Mouse (Mus musculus): ENCODE results near the gene 1700001J03Rik. TPM values are rescaled to one million over a fixed set of nuclear protein-coding genes. Genes with fewer than 3 reads are reported as not detected.

The 1700001J03Rik gene
- polyA plus RNA-seq, 1 experiment = not detected

DNA sequence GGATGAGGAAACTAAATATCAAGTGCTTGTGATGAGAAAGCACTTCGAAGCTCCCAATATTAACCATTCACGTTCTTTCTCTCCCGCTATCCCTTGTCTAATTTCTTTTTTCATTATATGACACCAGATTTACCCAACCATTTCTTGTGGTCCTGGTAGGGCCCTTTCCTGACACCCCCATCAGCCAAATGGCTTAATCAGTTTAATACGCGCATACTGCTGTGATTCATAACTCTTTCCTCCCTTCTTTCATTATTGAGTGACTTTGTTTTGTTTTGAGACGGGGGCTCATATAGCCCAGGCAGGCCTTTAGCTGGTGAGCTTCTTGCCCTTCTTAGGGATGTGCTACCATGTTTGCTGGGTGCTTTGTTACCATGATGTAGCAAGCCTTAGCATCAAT, 36.6 kb upstream of the 1700001J03Rik start:
- TF ChIP-seq TAL1 (IDR thresholded peaks at IDR 0.05; ENCODE audit: low read length) = no peak
- TF ChIP-seq GATA1 (IDR thresholded peaks at IDR 0.05; ENCODE audit: low read length) = no peak
- peaks cover 30% of the 10 kb centered on the region for H3K36me3 ChIP-seq (ENCODE audit: control insufficient read depth)
- peaks cover 29% of the 10 kb centered on the region for H3K4me1 ChIP-seq (ENCODE audit: control insufficient read depth)
- peak overlapping the region; percentile 94 for H3K4me3 ChIP-seq (replicated peaks)
- H3K9me3 ChIP-seq (ENCODE audit: control insufficient read depth, low read length) = no peaks in the 10 kb centered on the region
- H3K27me3 ChIP-seq (ENCODE audit: control insufficient read depth) = no peaks in the 10 kb centered on the region

DNA sequence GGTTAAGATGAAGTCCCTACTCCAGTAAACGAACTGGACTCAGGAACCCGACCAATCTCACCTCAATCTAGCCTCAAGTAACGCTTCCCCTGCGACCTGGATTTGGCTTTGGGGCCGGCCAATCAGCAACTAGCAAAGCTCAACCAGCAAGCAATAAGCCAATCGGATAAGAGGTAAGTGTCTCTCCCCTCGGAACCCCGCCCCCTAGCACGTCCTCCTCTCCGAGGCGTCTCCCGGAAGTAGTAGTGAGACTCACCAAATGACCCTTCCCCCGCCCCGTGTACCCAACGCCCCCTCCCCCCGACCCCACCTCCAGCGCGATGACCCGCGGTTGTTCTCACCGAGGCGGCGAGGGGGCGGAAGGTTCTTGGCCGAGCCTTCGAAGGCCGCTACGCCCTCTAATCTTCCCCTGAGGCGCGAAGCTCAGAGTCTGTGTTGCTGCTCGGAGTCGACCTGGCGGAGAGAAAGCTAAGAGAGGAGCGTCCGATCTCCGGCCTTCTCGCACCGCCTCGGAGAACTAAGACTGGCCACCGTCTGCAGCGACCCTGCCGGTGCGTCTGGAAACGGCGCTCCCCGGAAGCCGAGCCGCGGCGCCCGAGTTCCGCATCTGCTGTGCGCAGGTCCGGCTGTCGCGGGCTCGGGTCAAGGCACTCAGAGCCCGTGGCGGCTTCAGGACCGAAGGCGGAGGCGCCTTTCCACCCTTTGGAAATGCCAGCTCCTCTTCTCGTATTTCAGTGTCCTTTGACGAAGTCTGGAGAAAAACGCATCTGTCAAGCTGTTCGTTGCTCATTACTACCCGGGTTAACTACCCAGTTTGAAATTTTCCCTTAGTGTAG, 36.0 kb upstream of the 1700001J03Rik start, which contains the start of gene Rnf6:
Rnf6 (minus strand) TSS at position 677 of the 836 bp plus-strand sequence.
- peak within 1 kb of the TSS; percentile 94 for H3K4me3 ChIP-seq (replicated peaks)
- no peaks in the 10 kb centered on the region for H3K27me3 ChIP-seq (ENCODE audit: control insufficient read depth)
- H3K9me3 ChIP-seq (ENCODE audit: control insufficient read depth, low read length) = no peaks in the 10 kb centered on the region
- peaks cover 29% of the 10 kb centered on the region for H3K4me1 ChIP-seq (ENCODE audit: control insufficient read depth)
- H3K36me3 ChIP-seq (ENCODE audit: control insufficient read depth) = peaks cover 34% of the 10 kb centered on the region
- TF ChIP-seq TAL1 (IDR thresholded peaks at IDR 0.05; ENCODE audit: low read length) (no peak), GATA1 (IDR thresholded peaks at IDR 0.05; ENCODE audit: low read length) (no peak; the same call in 1 of the 2 replicates)

DNA sequence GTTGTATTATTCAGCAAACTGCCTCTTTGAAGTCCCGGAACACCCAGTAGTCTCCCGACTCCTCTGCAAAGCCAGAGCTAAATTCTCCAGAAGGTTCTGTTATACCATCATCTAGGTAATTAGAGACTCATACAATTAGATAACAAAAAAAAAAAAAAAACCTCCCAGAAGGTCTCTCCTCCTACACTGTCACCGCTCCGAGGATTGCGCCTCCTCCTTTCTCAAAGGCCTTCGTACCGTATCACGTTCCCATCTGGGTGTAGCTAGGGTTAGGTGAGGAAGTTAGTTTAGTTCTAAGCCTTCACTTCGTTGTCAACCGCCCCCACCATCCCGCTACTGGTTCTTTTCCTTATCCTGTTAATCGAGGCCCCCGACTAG, 35.4 kb upstream of the 1700001J03Rik start:
- Histone ChIP-seq H3K27me3 (ENCODE audit: control insufficient read depth) (no peaks in the 10 kb centered on the region), H3K9me3 (ENCODE audit: control insufficient read depth, low read length) (no peaks in the 10 kb centered on the region), H3K36me3 (ENCODE audit: control insufficient read depth) (peaks cover 40% of the 10 kb centered on the region), H3K4me1 (ENCODE audit: control insufficient read depth) (peaks cover 30% of the 10 kb centered on the region), H3K4me3 (replicated peaks) (peak overlapping the region; percentile 94)
- TF ChIP-seq GATA1 (IDR thresholded peaks at IDR 0.05; ENCODE audit: low read length) = peak; percentile 46; the same call in 1 of the 2 replicates
- no peak for TF ChIP-seq TAL1 (IDR thresholded peaks at IDR 0.05; ENCODE audit: low read length)

DNA sequence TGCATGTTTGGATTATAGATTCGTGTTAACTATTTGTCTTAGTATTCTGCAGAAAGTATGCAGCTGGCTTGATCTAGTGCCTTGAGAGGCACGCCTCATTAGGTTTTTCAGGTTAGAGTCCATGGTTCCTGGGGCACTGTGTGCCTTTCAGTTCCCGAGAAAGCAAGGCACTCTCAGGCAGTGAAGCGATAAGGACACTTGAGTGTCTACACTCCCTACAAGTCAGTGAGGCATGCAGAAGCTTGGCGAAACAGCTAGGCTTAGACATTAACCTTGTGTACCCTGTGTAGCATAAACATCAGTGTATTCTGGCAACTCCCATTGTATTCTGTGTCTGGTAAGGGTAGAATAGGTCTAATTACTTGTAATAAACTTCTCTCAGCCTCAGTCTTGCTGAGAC, 20.4 kb upstream of the 1700001J03Rik start:
- peaks cover 84% of the 10 kb centered on the region for H3K36me3 ChIP-seq (ENCODE audit: control insufficient read depth)

DNA sequence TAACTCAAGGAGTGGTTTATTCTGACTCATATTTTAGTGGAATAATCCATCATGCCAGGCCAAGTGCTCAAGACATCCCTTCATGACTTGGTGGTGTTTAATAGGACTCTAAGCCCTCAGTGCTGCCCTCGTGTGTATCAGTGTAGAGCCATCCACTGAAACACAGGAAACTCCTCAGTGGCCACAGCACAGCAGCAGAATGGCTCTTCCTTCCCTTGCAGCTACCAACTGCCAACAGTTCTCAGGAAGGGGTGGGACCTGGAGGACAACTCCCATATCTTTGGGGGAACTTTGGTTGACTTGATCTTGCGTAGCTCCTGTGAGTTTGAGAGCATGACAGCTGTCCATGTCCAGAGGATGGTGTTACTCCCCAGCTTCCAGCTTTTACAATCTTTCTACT, 18.8 kb upstream of the 1700001J03Rik start:
- Histone ChIP-seq H3K36me3 (ENCODE audit: control insufficient read depth) (peaks cover 69% of the 10 kb centered on the region), H3K4me1 (ENCODE audit: control insufficient read depth) (no peaks in the 10 kb centered on the region), H3K27me3 (ENCODE audit: control insufficient read depth) (no peaks in the 10 kb centered on the region), H3K4me3 (replicated peaks) (no peak overlapping the region), H3K9me3 (ENCODE audit: control insufficient read depth, low read length) (peaks cover 3% of the 10 kb centered on the region)
- TF ChIP-seq TAL1 (IDR thresholded peaks at IDR 0.05; ENCODE audit: low read length) (no peak), GATA1 (IDR thresholded peaks at IDR 0.05; ENCODE audit: low read length) (no peak)

More for the DNA sequence above, 20.4 kb upstream of the 1700001J03Rik start:
- Histone ChIP-seq H3K27me3 (ENCODE audit: control insufficient read depth) (no peaks in the 10 kb centered on the region), H3K4me3 (replicated peaks) (no peak overlapping the region), H3K4me1 (ENCODE audit: control insufficient read depth) (no peaks in the 10 kb centered on the region), H3K9me3 (ENCODE audit: control insufficient read depth, low read length) (peaks cover 3% of the 10 kb centered on the region)
- TF ChIP-seq TAL1 (IDR thresholded peaks at IDR 0.05; ENCODE audit: low read length) (no peak), GATA1 (IDR thresholded peaks at IDR 0.05; ENCODE audit: low read length) (no peak)

DNA sequence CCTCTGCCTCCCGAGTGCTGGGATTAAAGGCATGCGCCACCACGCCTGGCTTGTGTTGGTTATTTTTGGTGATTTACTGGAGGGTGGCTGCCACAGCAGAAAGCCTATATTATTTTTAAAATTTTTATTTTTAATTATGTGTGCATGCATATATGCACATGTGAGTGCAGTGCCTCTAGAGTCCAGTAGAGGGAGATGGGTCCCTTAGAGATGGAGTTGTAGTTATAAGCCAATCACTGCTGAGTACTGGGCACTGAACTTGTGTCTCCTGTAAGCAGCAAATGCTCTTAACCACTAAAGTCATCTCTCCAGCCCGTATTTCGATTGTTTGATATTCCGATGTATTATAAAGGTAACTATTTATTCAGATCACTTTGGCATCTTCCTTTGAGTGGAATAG, 15.5 kb upstream of the 1700001J03Rik start:
- peaks cover 3% of the 10 kb centered on the region for H3K9me3 ChIP-seq (ENCODE audit: control insufficient read depth, low read length)
- H3K4me3 ChIP-seq (replicated peaks) = no peak overlapping the region
- H3K27me3 ChIP-seq (ENCODE audit: control insufficient read depth) = no peaks in the 10 kb centered on the region
- H3K4me1 ChIP-seq (ENCODE audit: control insufficient read depth) = no peaks in the 10 kb centered on the region
- TF ChIP-seq GATA1 (IDR thresholded peaks at IDR 0.05; ENCODE audit: low read length) (no peak), TAL1 (IDR thresholded peaks at IDR 0.05; ENCODE audit: low read length) (no peak)
- H3K36me3 ChIP-seq (ENCODE audit: control insufficient read depth) = peaks cover 36% of the 10 kb centered on the region

DNA sequence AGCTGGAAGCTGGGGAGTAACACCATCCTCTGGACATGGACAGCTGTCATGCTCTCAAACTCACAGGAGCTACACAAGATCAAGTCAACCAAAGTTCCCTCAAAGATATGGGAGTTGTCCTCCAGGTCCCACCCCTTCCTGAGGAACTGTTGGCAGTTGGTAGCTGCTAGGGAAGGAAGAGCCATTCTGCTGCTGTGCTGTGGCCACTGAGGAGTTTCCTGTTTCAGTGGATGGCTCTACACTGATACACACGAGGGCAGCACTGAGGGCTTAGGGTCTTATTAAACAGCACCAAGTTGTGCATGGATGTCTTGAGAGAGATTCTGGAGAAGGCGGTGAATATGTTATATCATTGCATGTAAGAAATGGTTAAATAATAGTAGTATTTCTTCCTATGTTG, 14.4 kb upstream of the 1700001J03Rik start:
- Histone ChIP-seq H3K36me3 (ENCODE audit: control insufficient read depth) (peaks cover 25% of the 10 kb centered on the region), H3K9me3 (ENCODE audit: control insufficient read depth, low read length) (peaks cover 3% of the 10 kb centered on the region), H3K27me3 (ENCODE audit: control insufficient read depth) (no peaks in the 10 kb centered on the region), H3K4me1 (ENCODE audit: control insufficient read depth) (no peaks in the 10 kb centered on the region), H3K4me3 (replicated peaks) (no peak overlapping the region)
- TF ChIP-seq TAL1 (IDR thresholded peaks at IDR 0.05; ENCODE audit: low read length) (no peak), GATA1 (IDR thresholded peaks at IDR 0.05; ENCODE audit: low read length) (no peak)

DNA sequence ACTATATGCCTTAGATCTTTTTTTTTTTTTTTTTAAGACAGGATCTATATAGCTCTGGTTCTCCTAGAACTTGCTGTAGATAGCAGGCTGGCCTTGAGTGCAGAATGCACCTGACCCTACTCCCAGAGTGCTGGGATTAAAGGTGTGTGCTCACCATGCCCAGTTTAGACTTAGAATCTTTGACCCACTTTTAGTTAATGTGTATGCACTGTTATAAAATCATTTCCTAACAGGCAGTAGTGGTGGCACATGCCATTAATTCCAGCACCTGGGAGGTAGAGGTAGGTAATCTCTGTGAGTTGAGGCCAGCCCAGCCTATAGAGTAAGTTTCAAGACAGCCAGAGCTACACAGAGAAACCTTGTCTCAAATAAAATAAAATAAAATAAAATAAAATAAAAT, 14.0 kb upstream of the 1700001J03Rik start:
- Histone ChIP-seq H3K36me3 (ENCODE audit: control insufficient read depth) (peaks cover 20% of the 10 kb centered on the region), H3K4me3 (replicated peaks) (no peak overlapping the region), H3K27me3 (ENCODE audit: control insufficient read depth) (no peaks in the 10 kb centered on the region), H3K9me3 (ENCODE audit: control insufficient read depth, low read length) (peaks cover 3% of the 10 kb centered on the region), H3K4me1 (ENCODE audit: control insufficient read depth) (no peaks in the 10 kb centered on the region)
- no peak for TF ChIP-seq TAL1 (IDR thresholded peaks at IDR 0.05; ENCODE audit: low read length)
- TF ChIP-seq GATA1 (IDR thresholded peaks at IDR 0.05; ENCODE audit: low read length) = no peak

DNA sequence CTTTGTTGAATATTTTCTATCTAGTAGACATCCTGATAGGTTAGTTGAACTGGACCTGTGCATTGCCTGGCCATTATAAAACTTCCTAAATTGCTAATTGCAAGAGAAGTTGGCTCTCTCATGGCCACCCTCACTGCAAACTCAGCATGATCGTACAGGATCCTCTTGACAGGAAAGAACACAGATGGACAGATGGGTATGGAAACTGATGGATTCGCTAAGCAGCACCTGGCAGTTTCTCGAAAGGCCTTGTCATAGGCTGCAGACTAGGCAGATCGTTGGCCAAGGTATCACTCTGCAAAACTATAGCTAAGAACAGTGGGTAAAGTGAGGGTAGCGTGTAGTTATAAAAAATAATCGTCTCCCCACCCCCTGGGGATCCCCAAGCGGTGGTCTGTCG, 8.3 kb upstream of the 1700001J03Rik start:
- no peaks in the 10 kb centered on the region for H3K4me1 ChIP-seq (ENCODE audit: control insufficient read depth)
- H3K36me3 ChIP-seq (ENCODE audit: control insufficient read depth) = no peaks in the 10 kb centered on the region
- no peaks in the 10 kb centered on the region for H3K9me3 ChIP-seq (ENCODE audit: control insufficient read depth, low read length)
- no peaks in the 10 kb centered on the region for H3K27me3 ChIP-seq (ENCODE audit: control insufficient read depth)
- no peak overlapping the region for H3K4me3 ChIP-seq (replicated peaks)
- no peak for TF ChIP-seq TAL1 (IDR thresholded peaks at IDR 0.05; ENCODE audit: low read length)
- no peak for TF ChIP-seq GATA1 (IDR thresholded peaks at IDR 0.05; ENCODE audit: low read length)
